Mouse (Mus musculus) thymus, adult 2 months (tissue): ENCODE data around the gene Eid3.

Experiments used
- CTCF ChIP-seq: fragments of 200-500 bp; IDR thresholded peaks from 2 replicates; pipeline ENCODE4 v1.5.1; 2012; ENCODE audit warnings: mild to moderate bottlenecking, control low read depth, low read length, moderate library complexity, borderline replicate concordance; ENCODE audit not compliant: control insufficient read depth, poor library complexity, insufficient read depth; ENCODE audit errors: extremely low read depth
- POLR2A ChIP-seq: fragments of 200-500 bp; IDR thresholded peaks from 2 replicates; pipeline ENCODE4 v1.6.1; 2012; ENCODE audit warnings: mild to moderate bottlenecking, low read length, control low read depth, moderate library complexity; ENCODE audit not compliant: control insufficient read depth, poor library complexity, insufficient read depth; ENCODE audit errors: extremely low read depth

- TF ChIP-seq CTCF, result no peak
- TF ChIP-seq POLR2A, result no peak
Measured at GRCm38 (mm10) chr10:82890936-82891335, 24.5 kb downstream of the Eid3 start.
